Mouse (Mus musculus): ENCODE data around the gene Tjp3.

GRCm38 (mm10) chr10:81336558-81336957 lies 45.2 kb upstream of the Tjp3 start:
- TF ChIP-seq MAFK (IDR thresholded peaks at IDR 0.05; ENCODE audit: insufficient read depth, low read depth, low read length) (no peak), ZC3H11A (IDR thresholded peaks at IDR 0.05; ENCODE audit: borderline replicate concordance, low read depth, low read length) (no peak), ZNF384 (IDR thresholded peaks at IDR 0.05; ENCODE audit: low read depth, low read length) (no peak), HCFC1 (IDR thresholded peaks at IDR 0.05; ENCODE audit: borderline replicate concordance, insufficient read depth, low read length) (no peak)
